Mouse (Mus musculus): Measurements from ENCODE around the gene Gm13697. TPM values are rescaled to one million over a fixed set of nuclear protein-coding genes. Genes with fewer than 3 reads are reported as not detected.

Gm13697 gene
- polyA plus RNA-seq, 1 experiment: not detected

- TF ChIP-seq USF1 (IDR thresholded peaks at IDR 0.05; ENCODE audit: low read depth) (no peak), MYOD1 (IDR thresholded peaks at IDR 0.05; ENCODE audit: control insufficient read depth in 1 of 3, insufficient read length in 2 of 3, low read depth in 2 of 3) (no peak), REST (IDR thresholded peaks at IDR 0.05; ENCODE audit: insufficient read depth, insufficient read length) (no peak)
- no peaks in the 10 kb centered on the region for H3K27me3 ChIP-seq (ENCODE audit: control insufficient read depth, insufficient read depth, insufficient read length)
- no peak overlapping the region for H3K4me3 ChIP-seq
- no peak overlapping the region for H3K4me2 ChIP-seq (ENCODE audit: low read depth)
- no peak overlapping the region for H3ac ChIP-seq (ENCODE audit: control insufficient read depth, insufficient read length)
- H3K79me2 ChIP-seq (ENCODE audit: control insufficient read depth, insufficient read depth): no peaks in the 10 kb centered on the region
- H3K36me3 ChIP-seq (ENCODE audit: control insufficient read depth, insufficient read depth): no peaks in the 10 kb centered on the region
These were observed 40.7 kb downstream of the Gm13697 start for GRCm38 (mm10) chr2:84025217-84025616.

- Histone ChIP-seq H3K36me3 (ENCODE audit: control insufficient read depth, insufficient read depth) (no peaks in the 10 kb centered on the region), H3K79me2 (ENCODE audit: control insufficient read depth, insufficient read depth) (no peaks in the 10 kb centered on the region), H3K4me3 (no peak overlapping the region), H3K4me2 (ENCODE audit: low read depth) (no peak overlapping the region), H3ac (ENCODE audit: control insufficient read depth, insufficient read length) (no peak overlapping the region), H3K27me3 (ENCODE audit: control insufficient read depth, insufficient read depth, insufficient read length) (no peaks in the 10 kb centered on the region)
- TF ChIP-seq REST (IDR thresholded peaks at IDR 0.05; ENCODE audit: insufficient read depth, insufficient read length) (no peak), TCF3 (IDR thresholded peaks at IDR 0.05; ENCODE audit: insufficient read length, low read depth) (no peak), SRF (IDR thresholded peaks at IDR 0.05; ENCODE audit: control insufficient read depth, insufficient read length, low read depth) (no peak), USF1 (IDR thresholded peaks at IDR 0.05; ENCODE audit: low read depth) (no peak), POLR2AphosphoS2 (IDR thresholded peaks at IDR 0.05; ENCODE audit: insufficient read length, low read depth) (no peak), E2F4 (IDR thresholded peaks at IDR 0.05; ENCODE audit: insufficient read depth) (no peak), TCF12 (IDR thresholded peaks at IDR 0.05; ENCODE audit: insufficient read depth, poor library complexity, severe bottlenecking) (no peak), CEBPB (IDR thresholded peaks at IDR 0.05; ENCODE audit: insufficient read depth, poor library complexity, severe bottlenecking) (no peak), MAX (IDR thresholded peaks at IDR 0.05; ENCODE audit: low read depth) (no peak), MYOD1 (IDR thresholded peaks at IDR 0.05; ENCODE audit: control insufficient read depth in 1 of 3, insufficient read length in 2 of 3, low read depth in 2 of 3) (no peak)
These were observed 48.0 kb downstream of the Gm13697 start for GRCm38 (mm10) chr2:84032505-84032904.

GRCm38 (mm10) chr2:84035997-84036396 lies 51.5 kb downstream of the Gm13697 start:
- no peak for TF ChIP-seq SRF (IDR thresholded peaks at IDR 0.05; ENCODE audit: control insufficient read depth, insufficient read length, low read depth)
- no peak for TF ChIP-seq REST (IDR thresholded peaks at IDR 0.05; ENCODE audit: insufficient read depth, insufficient read length)
- TF ChIP-seq CEBPB (IDR thresholded peaks at IDR 0.05; ENCODE audit: insufficient read depth, poor library complexity, severe bottlenecking): no peak
- TF ChIP-seq TCF12 (IDR thresholded peaks at IDR 0.05; ENCODE audit: insufficient read depth, poor library complexity, severe bottlenecking): no peak
- TF ChIP-seq POLR2AphosphoS2 (IDR thresholded peaks at IDR 0.05; ENCODE audit: insufficient read length, low read depth): no peak
- TF ChIP-seq MYOG (IDR thresholded peaks at IDR 0.05; ENCODE audit: control insufficient read depth in 1 of 3, insufficient read depth in 1 of 3, insufficient read length in 2 of 3, low read depth in 2 of 3): no peak
- no peak for TF ChIP-seq POLR2A (IDR thresholded peaks at IDR 0.05; ENCODE audit: insufficient read length, low read depth)
- TF ChIP-seq USF1 (IDR thresholded peaks at IDR 0.05; ENCODE audit: low read depth): no peak
- no peak for TF ChIP-seq E2F4 (IDR thresholded peaks at IDR 0.05; ENCODE audit: insufficient read depth)
- no peak for TF ChIP-seq MYOD1 (IDR thresholded peaks at IDR 0.05; ENCODE audit: control insufficient read depth in 1 of 3, insufficient read length in 2 of 3, low read depth in 2 of 3)
- no peak for TF ChIP-seq MAX (IDR thresholded peaks at IDR 0.05; ENCODE audit: low read depth)
- no peak for TF ChIP-seq TCF3 (IDR thresholded peaks at IDR 0.05; ENCODE audit: insufficient read length, low read depth)
- H3K4me3 ChIP-seq: no peak overlapping the region
- no peaks in the 10 kb centered on the region for H3K79me2 ChIP-seq (ENCODE audit: control insufficient read depth, insufficient read depth)
- no peak overlapping the region for H3K4me2 ChIP-seq (ENCODE audit: low read depth)
- H3ac ChIP-seq (ENCODE audit: control insufficient read depth, insufficient read length): no peak overlapping the region
- H3K36me3 ChIP-seq (ENCODE audit: control insufficient read depth, insufficient read depth): no peaks in the 10 kb centered on the region
- H3K27me3 ChIP-seq (ENCODE audit: control insufficient read depth, insufficient read depth, insufficient read length): no peaks in the 10 kb centered on the region

Other genes starting within 250 kb of the Gm13697 start
- 1.7 TPM for gene Fam171b, start 172.1 kb upstream of the Gm13697 start, polyA plus RNA-seq (2012; fragmentation: generic; extraction: Trizol)
- gene Zswim2, start 43.5 kb upstream of the Gm13697 start, polyA plus RNA-seq (2012; fragmentation: generic; extraction: Trizol): not detected
- not detected for gene Gm13698, start 29.1 kb upstream of the Gm13697 start, polyA plus RNA-seq (2012; fragmentation: generic; extraction: Trizol)
- not detected for gene Gm13693, start 23.2 kb upstream of the Gm13697 start, polyA plus RNA-seq (2012; fragmentation: generic; extraction: Trizol)
- not detected for gene Gm13695, start 17.4 kb upstream of the Gm13697 start, polyA plus RNA-seq (2012; fragmentation: generic; extraction: Trizol)
- not detected for gene Gm13696, start 11.6 kb upstream of the Gm13697 start, polyA plus RNA-seq (2012; fragmentation: generic; extraction: Trizol)
- gene Gm13694, start 5.8 kb upstream of the Gm13697 start, polyA plus RNA-seq (2012; fragmentation: generic; extraction: Trizol): not detected
- not detected for gene Gm13691, start 5.8 kb downstream of the Gm13697 start, polyA plus RNA-seq (2012; fragmentation: generic; extraction: Trizol)

Measured in myocyte (in vitro differentiated cells).